Mouse (Mus musculus): Measurements from ENCODE around the gene Sult2b1.

GRCm38 (mm10) chr7:45701607-45702006, 82.9 kb downstream of the Sult2b1 start:
- no peak for TF ChIP-seq CTCF (IDR thresholded peaks at IDR 0.05)
- no peak for TF ChIP-seq POLR2A (IDR thresholded peaks at IDR 0.05; ENCODE audit: insufficient read depth, low read depth, low read length)
- TF ChIP-seq EP300 (IDR thresholded peaks at IDR 0.05; ENCODE audit: insufficient read depth, low read depth, low read length): no peak
